Mouse (Mus musculus) brain, embryonic 18.5 days (tissue): ENCODE data around the gene Hoxc11.

Experiments
- DNase-seq: peaks from one replicate; pipeline ENCODE4 v3.0.0-alpha.2; 2012; ENCODE audit warnings: low read depth, low spot score

The Hoxc11 gene

GRCm38 (mm10) chr15:102937036-102937666, 17.1 kb upstream of the Hoxc11 start:
- DNase-seq, result no peak

- no peak for DNase-seq
Observed at GRCm38 (mm10) chr15:102939256-102940155, 14.7 kb upstream of the Hoxc11 start.

DNA sequence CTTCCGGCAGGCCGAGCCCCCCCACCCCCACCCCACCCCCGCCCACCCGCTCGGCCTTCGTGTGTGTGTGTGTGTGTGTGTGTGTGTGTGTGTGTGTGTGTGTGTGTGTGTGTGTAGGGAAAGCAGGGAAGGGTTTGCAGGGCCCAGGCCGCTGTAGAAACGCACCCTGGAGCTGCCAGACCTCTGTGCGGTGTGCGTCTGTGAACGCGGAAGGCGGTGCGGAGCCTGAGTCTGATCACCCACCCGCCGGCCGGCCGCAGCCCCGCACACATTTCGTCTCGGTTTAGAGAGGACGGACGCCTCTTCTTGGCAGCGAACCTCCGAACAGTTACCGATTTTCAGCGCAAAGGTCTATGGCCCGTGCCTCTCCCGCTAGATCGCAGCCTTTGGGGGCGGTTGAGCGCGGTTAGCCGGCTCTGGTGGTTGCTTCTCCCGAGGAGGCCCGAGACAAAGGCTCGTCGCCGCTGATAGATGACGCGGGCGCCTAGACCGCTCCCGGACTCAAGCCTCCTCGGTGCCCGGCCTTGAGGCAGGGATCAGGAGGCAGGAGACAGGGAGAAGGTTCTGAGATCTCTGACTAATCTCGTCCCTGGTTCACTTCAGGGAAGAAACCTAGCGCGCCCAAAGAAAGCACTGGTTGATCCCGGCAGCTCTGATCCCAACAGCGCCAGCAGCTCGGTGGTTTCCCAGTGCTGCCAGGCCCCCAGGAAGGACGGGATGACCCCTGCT, 11.3 kb upstream of the Hoxc11 start:
- no peak for DNase-seq

DNA sequence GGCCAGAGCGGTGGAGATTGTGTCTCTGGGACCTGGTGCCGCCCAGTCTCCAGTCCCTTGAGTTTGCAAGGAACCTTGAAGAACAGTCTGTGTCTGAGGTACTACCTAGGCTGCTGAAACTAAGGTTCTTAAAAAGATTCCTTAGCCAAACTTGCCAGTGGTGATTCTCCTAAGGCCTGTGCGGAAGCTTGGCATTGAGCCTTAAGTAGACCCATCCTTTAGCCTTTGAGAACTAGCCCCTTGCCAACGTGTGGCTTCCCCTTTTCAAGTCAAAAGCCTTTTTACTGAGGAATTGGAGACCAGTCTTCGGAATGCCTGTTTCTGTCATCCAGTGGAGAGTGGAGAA, 10.8 kb upstream of the Hoxc11 start:
- no peak for DNase-seq

DNA sequence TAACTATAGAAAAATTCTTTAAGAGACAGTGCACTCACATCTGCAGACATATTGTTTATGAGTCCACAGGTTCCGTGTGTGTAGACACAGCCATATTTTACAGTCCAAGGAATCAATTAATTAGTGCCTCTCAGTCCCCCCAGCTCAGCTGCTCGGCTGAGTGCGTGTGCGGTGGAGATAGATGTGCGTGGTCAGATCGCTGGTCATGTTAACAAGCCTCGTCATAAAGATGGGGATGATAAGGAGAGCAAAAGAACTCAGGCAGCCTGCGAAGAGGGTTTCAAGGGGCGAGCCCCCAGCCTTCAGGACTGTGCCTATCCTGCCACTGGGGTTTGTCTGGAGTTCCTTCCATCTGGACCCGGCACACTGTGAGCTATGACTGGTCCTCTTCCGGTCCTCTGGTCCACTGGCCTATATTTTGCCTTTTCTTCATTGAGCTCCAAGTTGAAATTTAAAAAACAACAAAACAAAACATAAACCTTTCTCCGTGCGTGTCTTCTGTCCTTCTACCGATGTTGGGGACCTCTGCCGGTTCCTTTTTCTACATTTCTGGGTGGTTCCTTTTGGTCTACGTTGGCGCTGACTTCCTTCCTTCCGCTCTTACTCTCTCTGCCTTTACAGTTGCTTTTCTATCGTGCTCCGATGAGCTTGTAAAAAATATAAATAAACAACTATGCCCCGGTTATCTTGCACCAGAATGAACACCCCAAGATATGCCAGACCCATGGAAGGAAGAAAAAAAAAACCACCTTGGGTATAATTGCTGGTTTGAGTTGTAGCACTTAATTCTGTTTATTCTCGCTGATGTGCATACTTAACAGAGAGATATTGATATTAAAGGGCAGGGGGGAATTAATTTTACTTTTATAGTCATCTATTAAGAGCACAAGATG, 8.8 kb upstream of the Hoxc11 start:
- DNase-seq, result no peak

GRCm38 (mm10) chr15:102947276-102947675, 7.0 kb upstream of the Hoxc11 start:
- DNase-seq, result no peak

DNA sequence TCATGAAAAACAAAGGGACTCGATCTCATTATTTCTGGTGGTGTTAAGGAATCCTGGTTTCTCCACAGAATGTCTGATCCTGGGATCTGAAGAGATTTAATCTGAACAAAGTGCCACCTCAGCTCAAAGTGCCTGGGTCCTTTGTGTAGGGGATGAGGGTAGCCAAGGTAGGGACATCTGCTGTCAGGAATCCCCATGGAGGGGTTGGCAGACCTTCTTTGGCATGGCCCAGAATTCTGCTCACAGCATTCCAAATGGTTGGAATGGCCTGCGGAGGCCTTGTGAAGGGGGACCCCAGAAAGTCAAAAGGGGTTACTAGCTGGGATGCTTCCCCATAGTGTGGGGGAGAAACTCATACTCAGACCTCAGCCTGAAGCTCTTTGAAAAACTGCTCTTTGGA, 5.4 kb upstream of the Hoxc11 start:
- no peak for DNase-seq

DNA sequence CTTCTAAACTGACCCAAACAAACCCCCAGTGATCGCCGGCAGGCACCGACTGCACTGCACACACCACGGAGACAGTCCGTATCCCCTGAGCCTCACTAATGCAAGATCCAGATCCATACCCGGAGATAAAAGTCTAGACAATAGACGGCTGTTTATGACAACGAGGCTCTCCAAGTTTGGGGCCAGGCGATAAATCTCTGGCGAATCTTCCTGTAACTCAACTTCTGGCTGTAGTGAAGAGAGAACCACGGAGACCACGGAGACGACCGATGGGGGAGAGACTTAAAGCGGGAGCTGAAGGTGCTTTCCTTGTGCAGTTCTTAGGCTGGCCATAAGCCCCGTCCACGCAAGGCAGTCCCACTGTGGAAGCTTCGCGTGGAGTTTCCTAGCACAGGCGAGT, 4.5 kb upstream of the Hoxc11 start:
- DNase-seq, result no peak

DNA sequence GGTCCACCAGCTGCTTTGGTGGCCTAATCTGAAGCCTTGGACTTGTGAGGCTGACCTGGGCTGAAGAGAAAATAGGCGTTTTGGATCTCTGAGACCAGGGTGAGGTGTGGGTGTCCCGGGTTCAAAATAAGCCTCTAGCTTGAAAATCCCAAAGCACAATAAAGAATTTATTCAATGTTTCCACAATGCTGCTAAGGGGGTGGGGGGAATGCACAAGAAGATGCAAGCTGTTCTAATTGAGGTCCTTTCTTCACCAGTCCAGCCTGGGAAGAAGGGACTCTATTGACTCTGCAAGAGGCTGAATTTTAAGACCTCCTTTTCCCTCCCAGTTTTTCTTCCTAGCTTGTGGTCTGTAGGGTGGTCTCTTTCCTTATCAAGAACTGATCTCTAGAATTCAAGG, 3.4 kb upstream of the Hoxc11 start:
- no peak for DNase-seq

DNA sequence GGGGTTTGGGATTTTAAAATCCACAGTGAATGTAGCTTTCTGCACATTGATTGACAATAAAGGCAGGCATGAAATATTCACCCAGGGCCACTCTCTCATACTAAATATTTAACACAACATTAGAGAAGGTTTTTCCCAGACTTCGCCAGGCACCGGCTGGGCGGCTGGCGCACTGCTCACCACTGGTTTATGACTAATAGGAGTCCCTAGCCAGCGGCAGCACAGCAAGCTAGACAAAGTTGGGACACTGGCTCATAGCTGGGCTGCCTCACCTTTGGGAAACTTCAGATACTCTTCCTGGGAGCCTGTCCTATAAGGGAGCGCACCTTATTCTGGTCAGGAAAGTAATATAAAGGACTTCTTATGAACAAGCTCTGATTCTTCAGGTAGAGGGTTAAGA, 666 bp upstream of the Hoxc11 start:
- DNase-seq, result no peak

- no peak for DNase-seq
Observed at GRCm38 (mm10) chr15:102955007-102955382, 768 bp downstream of the Hoxc11 start.

DNA sequence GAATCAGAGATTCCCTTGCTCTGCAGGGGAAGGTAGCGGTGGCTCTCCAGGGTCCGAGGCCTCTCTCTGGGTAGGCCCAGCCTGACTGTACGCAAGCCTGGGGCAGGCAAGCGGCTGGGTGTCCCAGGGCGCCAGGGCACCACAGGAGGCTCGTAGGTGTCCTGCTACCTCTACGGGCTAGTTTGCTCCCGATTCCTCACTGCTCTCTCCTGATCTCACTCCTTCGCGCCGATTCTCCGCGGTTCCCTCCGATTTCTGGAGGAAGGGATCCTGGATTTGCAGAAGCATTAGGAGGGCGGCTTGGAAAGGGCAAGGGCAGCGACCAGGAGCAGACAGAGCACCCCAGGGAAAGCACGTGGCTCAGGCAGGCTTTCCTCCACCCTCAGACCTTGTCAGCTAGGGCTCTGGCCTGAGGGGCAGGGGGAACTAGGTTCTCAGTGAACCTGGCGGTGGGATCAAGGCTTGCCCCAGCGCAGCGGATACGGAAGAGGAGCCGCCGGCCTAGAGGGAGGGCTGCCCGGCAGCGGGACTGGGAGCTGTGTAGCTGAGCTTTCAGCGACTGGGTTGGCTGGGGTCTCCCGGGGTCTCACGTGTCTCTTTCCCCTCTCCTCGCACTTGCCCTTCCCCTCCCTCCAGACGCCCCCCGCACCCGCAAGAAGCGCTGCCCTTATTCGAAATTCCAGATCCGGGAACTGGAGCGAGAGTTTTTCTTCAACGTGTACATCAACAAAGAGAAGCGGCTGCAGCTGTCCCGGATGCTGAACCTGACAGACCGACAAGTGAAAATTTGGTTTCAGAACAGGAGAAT, 1.8 kb downstream of the Hoxc11 start:
- DNase-seq, result no peak

DNA sequence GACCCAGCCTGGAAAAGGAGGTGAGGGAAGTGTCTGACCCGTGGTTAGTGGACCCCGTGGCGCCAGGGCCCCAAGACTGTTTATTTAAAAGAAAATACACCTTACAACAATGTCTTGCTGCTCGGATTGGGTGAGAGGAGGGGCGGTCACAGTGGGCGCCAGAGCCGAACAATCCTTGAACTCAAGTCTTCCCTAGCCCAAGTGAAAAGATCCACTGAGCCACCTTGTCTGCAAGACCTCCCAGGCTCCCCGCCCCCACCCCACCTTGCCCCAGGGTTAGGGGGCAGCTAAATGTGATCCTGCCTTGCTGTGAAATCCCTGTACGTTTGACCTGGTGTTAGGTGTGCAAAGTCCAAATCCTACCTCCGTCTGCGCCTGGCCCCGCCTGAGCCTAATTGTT, 2.7 kb downstream of the Hoxc11 start:
- DNase-seq, result no peak

- DNase-seq, result no peak
Observed at GRCm38 (mm10) chr15:102959663-102960191, 5.5 kb downstream of the Hoxc11 start.

- no peak for DNase-seq
Observed at GRCm38 (mm10) chr15:102961728-102962127, 7.5 kb downstream of the Hoxc11 start.

DNA sequence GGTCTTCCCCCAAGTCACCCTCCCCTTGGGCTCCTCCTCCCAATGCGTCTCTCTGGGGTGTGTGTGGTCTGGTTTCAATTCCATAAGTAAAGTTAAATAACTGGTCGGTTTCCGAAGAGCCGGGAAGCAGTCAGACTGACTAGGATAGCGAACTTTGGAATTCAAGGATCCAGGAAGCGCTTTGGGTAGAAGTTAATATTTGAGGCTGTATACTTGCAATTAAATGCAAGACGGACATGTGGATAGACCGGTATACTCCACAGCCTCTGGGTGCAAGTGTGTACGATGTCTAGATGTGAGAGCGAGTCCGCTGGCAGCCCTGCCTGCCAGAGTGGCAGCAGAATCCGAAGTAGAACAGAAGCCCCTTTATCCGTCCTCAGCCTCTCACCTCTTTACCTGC, 8.3 kb downstream of the Hoxc11 start:
- DNase-seq, result no peak

- no peak for DNase-seq
Observed at GRCm38 (mm10) chr15:102963259-102963658, 9.0 kb downstream of the Hoxc11 start.

DNA sequence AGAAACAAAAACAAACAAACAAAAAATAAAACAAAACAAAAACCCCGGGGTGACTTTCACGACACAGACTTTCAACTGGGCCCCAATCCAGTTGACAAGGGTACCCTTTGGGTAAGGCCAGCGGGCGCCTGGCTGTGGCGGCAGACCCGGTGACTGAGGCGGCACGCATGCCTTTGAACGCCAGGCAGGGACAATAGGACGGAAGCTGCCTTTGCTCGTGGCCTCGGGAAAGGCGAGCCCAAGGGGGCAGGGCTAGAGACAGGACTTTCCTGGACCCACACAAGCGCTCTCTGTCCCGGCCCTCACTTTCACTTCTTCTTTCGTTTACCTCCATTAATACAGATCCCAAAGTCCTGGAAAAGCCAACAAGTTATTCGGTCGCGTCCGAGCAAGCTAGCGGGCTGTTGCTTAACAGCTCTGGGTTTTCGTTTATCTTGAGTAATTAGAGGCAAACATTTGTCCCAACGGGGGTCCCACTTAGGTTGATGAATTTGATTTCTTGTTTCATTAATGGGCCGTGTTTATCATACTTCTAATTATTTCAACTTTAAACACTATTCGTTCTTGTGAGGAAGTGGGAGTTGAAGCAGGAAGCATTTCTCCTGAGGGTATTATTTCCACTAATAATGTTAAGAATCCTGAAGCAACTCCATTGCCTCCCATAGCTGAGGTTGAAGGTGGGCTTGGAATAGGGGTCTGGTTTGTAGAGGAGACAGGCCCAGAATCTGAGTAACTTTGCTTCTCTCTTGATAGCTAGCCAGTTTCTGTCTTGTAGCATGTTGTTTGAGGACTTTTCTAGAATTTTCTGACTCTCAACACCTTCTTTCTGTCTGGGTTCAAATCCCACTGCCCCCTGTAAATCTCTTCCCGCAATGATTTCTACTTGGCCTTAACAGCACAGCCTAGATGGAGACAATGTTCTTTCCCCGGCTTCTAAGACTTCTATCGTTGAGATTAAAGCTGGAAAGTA, 9.7 kb downstream of the Hoxc11 start:
- DNase-seq, result no peak
